Mouse (Mus musculus) testis, postnatal 10 days (tissue): ENCODE measurements at regions not wholly inside any gene's neighbourhood (a gene's known extent, or its start where the extent isn't known, plus 50 kb on each side); places are given as distances from the start of the nearest gene placed in this dataset.

Experiments
- DNase-seq: peaks from one replicate; pipeline ENCODE4 v3.0.0; 2021; ENCODE audit warnings: low spot score

- DNase-seq = no peak
Observed at GRCm38 (mm10) chr15:27270203-27270602, 196.3 kb upstream of the Ank start.

- DNase-seq = no peak
Observed at GRCm38 (mm10) chr15:27282279-27282678, 184.2 kb upstream of the Ank start.

GRCm38 (mm10) chr15:27303856-27304255 is 162.6 kb upstream of the Ank start:
- DNase-seq = no peak

DNA sequence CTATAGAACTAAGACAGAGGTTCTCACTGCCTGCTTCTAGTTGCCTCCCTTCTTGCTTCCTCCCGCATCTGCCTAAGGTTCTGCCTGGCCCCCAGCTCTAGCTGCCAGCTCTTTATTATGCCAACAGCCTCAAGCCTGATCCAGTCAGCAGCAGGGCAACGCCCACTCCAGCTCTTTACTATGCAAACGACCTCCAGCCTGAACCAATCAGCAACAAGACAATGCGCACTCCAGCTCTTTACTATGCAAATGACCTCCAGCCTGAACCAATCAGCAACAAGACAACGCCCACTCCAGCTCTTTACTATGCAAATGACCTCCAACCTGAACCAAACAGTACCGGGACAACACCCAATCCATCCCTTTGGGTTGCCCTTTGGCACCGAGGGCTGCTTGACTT is 162.2 kb upstream of the Ank start:
- no peak for DNase-seq

GRCm38 (mm10) chr15:27305035-27305434 is 161.4 kb upstream of the Ank start:
- no peak for DNase-seq

GRCm38 (mm10) chr15:27308639-27309038 is 157.8 kb upstream of the Ank start:
- no peak for DNase-seq

DNA sequence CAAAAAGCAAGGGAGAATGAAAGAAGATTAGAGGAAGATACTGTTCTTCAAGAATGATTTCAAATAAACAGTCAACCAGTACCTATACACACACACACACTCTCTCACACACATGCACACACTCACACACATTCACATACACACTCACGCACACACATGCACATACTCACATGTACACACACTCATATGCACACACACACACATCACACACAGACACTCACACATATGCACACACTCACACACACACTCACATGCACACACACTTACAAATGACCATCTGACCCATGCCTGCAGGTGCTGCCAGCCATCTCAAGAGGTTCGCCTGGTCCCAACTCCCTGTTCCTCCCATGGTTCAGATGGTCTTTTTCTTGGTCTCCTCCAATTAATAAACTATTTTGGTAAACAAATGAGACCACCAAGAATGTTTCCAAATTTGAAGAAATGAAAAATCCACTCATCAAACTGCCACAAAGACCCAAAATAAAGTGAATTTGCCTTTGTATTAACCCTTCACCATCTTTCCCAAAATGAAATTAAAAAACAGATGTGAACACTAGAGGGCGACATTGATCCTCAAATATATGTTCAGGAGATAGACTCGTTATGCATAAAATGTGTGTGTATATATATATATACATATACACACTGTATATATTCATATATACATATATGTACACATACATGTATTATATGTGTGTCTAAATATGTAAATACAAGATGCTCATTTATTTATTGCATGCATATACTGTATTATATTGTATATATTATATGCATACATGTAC is 150.3 kb upstream of the Ank start:
- DNase-seq = no peak

DNA sequence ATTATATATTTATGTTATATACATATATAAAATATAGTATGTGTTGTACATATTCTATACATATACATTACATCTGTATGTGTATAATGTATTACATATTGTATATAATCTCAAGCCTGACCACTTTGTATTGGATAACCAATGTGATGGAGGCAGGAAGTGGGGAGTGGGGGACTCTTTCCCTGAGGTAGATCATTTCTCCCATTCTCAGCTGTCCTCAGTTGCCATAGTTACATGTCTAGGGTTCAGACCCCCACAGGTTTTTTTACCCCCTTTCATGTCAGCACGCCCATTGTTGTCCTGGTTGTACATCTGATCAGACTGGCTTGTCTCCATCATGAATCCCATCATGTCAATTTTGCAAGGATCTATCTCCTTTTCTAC is 149.7 kb upstream of the Ank start:
- no peak for DNase-seq

GRCm38 (mm10) chr15:27321915-27322665 is 144.4 kb upstream of the Ank start:
- DNase-seq = no peak

GRCm38 (mm10) chr15:27325847-27326548 is 140.5 kb upstream of the Ank start:
- peak; percentile 60 for DNase-seq

- DNase-seq = no peak
Observed at GRCm38 (mm10) chr15:27326549-27326876, 140.0 kb upstream of the Ank start.

DNA sequence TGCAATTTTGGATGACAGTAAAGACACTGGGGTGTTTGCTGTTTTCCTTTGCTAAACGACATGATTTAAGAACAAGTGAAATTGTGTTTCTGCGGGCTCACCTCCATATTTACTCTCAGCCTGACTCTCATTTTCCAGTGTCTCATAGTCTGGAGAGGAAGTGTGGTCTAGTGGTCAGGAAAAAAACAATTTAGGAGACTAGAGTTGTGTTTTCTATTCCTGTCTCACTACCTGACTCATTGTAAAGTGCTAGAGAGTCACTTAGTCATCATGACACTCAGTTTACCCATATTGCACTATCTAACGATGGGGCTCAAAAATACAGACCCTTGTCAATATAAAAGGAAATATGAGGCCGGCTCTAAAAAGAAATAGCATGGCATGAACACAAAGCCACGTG is 138.7 kb upstream of the Ank start:
- no peak for DNase-seq

DNA sequence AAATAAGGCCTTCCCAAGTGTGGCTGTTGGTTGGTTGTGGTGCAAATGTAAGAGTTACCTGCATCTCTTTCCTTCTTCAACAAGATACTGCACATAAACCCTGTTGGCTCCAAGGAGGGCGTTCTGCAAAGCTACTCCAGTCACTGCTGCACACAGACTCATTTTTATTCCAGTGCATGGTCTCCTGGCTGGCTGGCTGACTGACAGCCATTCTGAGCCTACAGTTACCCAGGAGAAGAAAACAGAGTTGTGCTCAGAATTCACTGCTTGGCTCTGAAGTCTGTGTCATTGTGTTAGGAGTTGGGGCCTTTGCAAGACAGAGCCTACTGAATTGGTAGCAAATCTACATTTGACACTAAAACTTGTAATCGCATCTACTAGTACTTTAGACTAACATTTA is 138.0 kb upstream of the Ank start:
- no peak for DNase-seq

DNA sequence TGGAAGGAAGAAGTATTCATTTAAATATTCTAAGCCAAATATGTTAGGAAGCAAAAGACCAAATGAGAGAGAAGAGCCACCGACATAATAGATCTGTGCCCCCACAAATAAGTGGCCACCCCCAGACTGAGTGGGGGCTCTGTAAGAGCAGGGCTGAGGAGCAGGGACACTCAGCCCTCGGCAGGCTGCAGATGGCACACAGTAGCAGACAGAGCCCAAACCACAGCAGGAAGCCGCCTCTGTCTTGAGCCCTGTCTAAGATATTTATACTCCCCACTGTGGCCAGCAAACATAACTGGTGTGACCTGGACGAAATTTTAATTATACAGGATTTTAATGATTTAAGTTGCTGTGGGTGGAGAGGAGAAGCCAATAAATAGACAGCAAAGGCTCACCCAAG is 126.4 kb upstream of the Ank start:
- DNase-seq = no peak

- no peak for DNase-seq
Observed at GRCm38 (mm10) chr15:27341518-27341976, 124.9 kb upstream of the Ank start.

GRCm38 (mm10) chr15:27358441-27358840 is 108.0 kb upstream of the Ank start:
- no peak for DNase-seq

GRCm38 (mm10) chr15:27359271-27359670 is 107.2 kb upstream of the Ank start:
- DNase-seq = no peak

- DNase-seq = no peak
Observed at GRCm38 (mm10) chr15:27374517-27374916, 92.0 kb upstream of the Ank start.

- DNase-seq = no peak
Observed at GRCm38 (mm10) chr15:27378601-27379094, 87.8 kb upstream of the Ank start.

DNA sequence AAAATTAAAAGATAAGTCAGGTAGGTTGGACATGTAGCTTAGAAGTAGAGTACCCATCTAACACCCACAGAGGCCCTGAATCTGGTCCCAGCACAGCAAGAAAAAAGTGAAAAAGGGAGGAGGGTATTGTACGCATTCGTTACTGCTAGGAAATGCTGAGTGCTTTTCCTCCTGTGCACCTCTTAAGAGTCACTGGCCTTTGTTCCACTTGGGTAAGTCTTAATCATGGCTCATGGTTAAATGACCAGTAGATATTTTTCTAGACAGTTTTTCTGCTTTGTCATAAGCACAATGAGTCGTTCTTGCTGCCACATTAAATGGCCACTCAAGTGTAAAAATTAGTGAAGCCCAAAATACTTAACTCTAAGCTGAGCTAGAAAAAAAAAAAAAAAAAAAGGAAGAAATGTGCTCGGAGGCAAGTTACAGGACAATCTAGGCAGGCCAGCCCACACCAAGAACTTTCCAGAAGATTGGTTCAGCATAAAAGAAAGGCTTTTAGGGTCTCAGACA is 86.0 kb upstream of the Ank start:
- no peak for DNase-seq

DNA sequence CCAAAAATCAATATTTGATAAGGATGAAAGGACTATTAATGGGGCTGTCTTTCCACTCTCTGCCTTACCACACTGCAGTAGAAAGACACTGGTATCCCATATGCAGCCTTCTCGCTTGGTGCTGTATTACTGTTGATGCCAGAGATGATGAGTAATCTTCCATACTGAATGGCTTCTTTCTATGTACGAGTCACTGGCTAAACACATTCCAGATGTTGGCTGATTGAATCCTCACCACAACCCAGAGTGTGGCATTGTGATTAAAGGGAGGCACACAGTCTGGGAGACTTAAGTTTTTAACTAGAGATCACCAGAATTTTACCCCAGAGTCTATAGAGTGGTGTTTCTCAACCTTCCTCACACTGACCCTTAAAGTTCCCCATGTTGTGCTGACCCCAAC is 84.9 kb upstream of the Ank start:
- DNase-seq = no peak

- no peak for DNase-seq
Observed at GRCm38 (mm10) chr15:27390567-27390966, 75.9 kb upstream of the Ank start.

DNA sequence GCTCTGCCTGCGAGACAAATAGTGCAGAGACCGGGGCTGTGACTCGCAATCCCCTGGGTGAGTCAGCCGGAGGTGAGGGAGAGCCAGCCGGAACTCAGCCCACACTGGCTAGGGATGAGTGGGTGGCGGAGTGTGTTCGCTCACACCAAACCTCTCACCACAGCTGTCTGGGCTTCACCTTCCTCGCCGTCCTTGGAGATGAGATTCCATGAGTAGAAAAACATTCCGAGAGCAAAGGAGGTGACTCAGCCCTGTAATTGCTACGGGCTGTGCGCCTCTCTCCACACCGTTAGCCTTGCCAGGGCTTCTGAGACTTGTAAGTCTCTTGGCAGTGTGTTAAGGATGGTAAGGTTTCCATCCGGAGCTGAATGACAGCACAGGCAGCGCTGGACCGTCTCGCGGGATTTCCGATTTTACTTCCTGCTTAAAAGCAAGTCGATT is 60.7 kb upstream of the Ank start:
- DNase-seq = peak; percentile 48
